Mouse (Mus musculus) ES-Bruce4 (cell line): ENCODE measurements at regions not wholly inside any gene's neighbourhood (a gene's known extent, or its start where the extent isn't known, plus 50 kb on each side); places are given as distances from the start of the nearest gene placed in this dataset.

Experiments
- EP300 ChIP-seq: IDR thresholded peaks from 2 replicates; pipeline ENCODE4 v1.6.1; 2011; ENCODE audit warnings: low read depth, low read length; ENCODE audit not compliant: insufficient read depth
- POLR2A ChIP-seq: IDR thresholded peaks from one replicate; pipeline ENCODE4 v1.8.1; 2011; ENCODE audit warnings: low read length; ENCODE audit not compliant: insufficient read depth

DNA sequence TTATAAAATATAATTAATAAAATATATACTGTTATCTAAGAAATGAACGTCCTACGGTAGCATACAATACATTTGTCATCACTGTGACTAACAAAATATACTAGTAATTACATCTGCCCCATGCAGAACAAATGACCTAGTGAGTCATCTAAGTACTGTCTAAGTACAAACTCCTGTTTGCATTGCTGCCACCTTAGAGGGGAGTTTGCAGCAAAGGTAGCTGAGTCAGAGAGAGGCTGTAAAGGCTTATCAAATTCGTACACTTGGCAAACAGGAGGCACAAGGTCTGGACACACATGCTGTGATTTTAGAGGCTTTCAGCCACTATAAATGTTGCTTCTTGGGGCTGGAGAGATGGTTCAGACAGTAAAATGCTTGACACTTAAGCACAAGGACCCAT is 649.3 kb downstream of the Tmem114 start:
- TF ChIP-seq POLR2A: no peak
- no peak for TF ChIP-seq EP300
